Mouse (Mus musculus): Measurements from ENCODE around the gene Recql. TPM values are rescaled to one million over a fixed set of nuclear protein-coding genes. Genes with fewer than 3 reads are reported as not detected.

The Recql gene
- total RNA-seq, 2 experiments from 2014 or later: 26.0 to 27.3 TPM

DNA sequence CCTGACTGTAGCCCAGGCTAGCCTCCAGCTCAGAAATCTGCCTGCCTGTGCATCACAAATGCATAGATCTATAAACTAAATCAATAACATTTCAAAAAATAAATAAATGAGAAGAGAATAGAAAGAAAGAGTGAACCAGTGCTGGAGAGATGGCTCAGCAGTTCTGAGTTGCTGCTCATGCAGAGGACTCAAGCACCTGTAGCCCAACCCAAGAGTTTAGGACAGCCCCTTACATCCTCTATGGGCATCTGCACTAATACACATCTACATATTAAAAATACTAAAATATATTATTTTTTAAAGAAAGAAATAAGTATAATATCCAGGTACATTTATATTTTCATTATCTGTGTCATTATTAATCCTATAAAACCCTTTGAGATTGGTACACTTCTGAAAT lies 81.8 kb downstream of the Recql start:
- intact Hi-C loops (cut with DNase I): no loop called here
- DNase-seq (ENCODE audit: low spot score in 2 of 2): no peak

Other genes with a start within 250 kb of the Recql start
- 1 to 10 TPM in 1 of 2 experiments, not detected in 1; 1.4 TPM for gene Slco1a6, start 178.6 kb downstream of the Recql start, total RNA-seq (2021)
- gene Iapp, start 88.7 kb downstream of the Recql start, total RNA-seq (2021): not detected
- under 1 TPM in 1 of 2 experiments, not detected in 1; 0.16 TPM for gene Slco1a5, start 64.1 kb downstream of the Recql start, total RNA-seq (2021)
- gene Pyroxd1, start 41.4 kb downstream of the Recql start, total RNA-seq (2021): 10 to 100 TPM; 11.6 to 13.2 TPM
- 10 to 100 TPM; 33.1 to 34.1 TPM for gene Golt1b, start 134 bp upstream of the Recql start, total RNA-seq (2021)
- 1 to 10 TPM in 1 of 2 experiments, under 1 TPM in 1; 0.96 to 1.3 TPM for gene Spx, start 26.4 kb upstream of the Recql start, total RNA-seq (2021)
- gene Gys2, start 86.0 kb upstream of the Recql start, total RNA-seq (2021): not detected
- gene Ldhb, start 120.9 kb upstream of the Recql start, total RNA-seq (2021): 100 to 1,000 TPM; 783 to 917 TPM
- gene Kcnj8, start 184.5 kb upstream of the Recql start, total RNA-seq (2021): 1 to 10 TPM; 2.2 to 2.7 TPM

Data from left cerebral cortex, postnatal 36 days (tissue).